Mouse (Mus musculus) kidney, adult 11 months (tissue): Measurements from ENCODE around the gene Nme7.
A peak's percentile ranks its signal among the peaks of the same experiment; 100 is the strongest.

Experiments used
- DNase-seq: peaks from one replicate; pipeline ENCODE4 v3.0.0; 2022

Gene Nme7

DNA sequence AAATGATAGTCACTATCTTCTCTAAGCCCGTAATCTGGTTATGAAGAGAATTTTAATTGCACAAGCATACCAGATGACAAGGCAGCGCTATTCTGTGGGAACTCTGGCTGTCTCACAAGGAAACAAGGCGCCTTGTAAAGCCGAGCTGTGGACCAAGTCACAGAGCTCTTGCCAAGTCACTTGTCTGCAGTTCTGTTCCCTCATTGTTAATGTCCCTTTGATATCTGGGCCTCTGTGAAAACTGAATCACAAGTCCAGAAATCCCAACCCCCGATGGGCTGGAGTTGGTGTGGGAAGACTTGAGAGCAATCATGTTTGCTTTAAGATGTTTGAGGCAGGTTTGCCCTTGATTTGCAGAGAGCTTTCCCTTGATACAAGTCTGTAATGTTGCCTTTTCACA lies 16.8 kb downstream of the Nme7 start:
- no peak for DNase-seq

DNA sequence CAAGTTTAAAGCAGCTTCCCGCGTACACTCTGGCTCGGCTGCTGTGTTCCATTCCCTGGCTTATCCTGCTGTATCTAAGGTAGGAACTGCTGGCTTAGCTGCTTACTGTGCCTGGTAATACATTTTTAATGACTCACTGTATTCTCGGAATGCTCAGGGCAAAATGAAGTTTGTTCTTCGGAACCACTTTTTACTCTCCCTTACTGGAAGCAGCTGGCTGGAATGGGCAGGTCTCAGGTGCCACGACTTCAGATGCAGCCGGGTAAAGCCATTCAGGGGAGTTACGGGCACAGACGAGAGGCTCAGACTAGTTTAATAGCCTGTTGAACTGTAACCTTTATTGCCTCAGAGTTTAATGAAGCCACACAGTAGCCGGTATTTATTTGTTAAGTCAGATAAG lies 17.5 kb downstream of the Nme7 start:
- peak; percentile 81 for DNase-seq

DNA sequence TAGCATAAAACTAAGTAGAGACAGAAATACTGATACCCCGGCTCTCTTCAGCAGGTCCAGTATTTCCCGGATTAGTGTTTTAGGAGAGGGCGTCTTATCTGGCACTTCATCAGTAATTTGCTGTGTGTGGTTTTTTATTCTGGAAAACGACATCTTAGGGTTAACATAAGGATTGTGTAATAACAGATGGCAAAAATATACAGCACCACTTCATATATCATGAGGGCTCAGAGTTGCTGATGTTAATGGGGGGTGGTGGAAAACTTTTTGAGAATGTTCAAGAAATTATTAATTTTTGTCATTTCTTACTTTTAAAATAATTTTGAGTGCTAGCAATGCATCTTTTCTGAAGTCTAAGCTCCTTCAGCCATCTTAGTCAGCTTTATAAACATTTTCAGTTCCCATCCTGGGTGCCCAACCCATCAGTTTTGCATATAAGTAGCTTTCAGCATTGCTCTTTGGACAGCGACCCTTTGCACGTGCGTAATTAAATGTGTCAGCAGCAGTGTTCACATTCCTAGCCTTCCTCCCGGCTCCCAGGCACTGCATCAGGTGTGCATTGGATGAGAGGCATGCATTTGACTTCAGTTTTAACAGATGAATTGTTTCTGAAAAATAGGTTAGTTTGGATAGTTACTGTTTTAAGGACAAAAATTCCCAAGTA lies 19.2 kb downstream of the Nme7 start:
- no peak for DNase-seq

DNA sequence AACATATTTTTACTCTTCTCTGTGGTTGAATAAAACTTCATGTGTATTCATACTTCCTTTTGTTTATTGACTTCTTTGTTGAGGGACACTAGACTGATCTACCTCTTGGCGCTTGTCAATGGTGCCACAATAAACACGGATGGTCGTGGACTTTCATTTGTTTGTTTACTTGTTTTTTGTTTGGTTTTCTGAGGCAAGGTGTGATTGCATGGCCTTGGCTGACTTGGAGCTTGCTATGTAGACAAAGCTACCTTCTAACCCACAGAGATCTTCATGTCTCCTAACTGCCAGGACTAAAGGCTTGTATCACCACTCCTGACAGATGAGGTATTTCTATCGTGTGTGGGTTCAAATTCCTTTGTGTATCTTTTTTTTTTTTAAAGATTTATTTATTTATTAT lies 20.3 kb downstream of the Nme7 start:
- DNase-seq: no peak

DNA sequence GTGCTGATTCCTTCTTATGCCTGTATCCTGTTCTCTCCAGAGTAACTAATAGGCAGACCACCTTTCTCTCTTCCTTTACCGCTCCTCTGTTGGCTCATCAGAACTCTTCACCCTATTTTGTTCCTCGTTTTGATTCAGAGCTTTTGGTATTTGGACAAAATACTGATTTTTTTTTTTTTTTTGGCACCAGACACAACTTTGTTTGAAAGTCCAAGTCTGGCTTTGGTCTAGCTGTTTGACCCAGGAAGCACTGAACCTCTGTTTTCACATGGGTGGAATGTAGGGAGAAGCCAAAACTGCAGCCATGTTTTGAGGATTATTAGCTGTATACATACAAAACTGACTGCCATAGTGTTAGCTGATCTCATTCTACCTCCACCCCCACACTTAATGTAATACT lies 21.0 kb downstream of the Nme7 start:
- DNase-seq: no peak

DNA sequence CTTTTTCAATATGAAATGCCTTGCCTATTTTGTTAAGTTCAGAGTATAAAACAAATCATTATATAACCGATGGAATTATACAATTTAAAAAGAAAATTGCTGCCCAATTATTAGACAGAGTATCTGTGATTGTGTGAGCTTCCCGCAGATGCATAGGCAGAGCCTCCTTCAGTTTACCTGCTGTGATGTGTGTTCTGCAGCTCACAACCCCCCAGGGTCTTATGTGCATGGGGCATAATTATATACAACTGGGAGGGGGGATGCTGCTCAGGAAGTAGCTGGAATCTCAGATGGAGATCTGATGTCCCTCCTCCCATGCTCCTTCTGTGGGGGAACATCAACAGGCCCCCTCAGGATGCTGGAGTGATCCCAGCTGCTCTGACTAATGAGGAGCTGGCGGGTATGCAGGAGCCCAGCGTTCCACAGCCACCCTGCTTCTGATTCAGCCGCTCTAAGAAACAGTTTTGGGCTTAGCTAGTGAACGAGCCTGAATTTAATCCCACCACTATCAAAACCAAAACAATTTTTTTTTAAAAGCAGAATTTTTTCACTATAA lies 22.8 kb downstream of the Nme7 start:
- DNase-seq: no peak

DNA sequence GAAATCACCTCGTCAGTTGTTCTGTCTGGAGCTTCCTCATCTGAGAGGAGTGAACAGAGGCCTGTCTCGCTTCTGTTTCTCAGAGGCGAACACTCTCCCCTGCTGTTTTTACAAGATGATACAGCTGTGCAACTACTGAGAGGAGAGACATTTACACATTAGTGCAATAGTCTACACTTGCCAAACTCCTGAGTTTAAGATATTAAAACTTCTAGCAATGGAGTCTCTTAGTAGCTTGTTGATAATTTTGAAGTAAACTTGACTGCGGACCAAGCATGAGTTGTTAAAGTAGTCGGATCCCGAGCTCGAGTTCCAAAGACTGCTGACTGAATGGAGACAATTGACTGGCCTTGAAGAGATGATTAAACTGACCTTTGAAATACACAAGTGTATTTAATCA lies 23.8 kb downstream of the Nme7 start:
- no peak for DNase-seq

DNA sequence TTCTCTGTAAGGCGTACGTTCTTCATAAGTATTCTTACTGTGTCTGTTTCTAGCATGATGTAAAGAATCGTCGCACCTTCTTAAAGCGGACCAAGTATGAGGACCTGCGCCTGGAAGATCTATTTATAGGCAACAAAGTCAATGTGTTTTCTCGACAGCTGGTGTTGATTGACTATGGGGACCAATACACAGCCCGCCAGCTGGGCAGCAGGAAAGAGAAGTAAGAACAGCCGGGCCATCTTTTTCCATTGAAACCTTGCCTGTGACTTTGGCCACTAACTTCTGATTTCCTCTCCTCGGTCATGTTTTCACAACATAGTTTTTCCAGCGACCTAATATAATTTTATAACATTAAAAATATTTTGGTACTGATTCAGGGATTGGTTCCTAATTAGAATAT lies 28.6 kb downstream of the Nme7 start:
- DNase-seq: no peak

DNA sequence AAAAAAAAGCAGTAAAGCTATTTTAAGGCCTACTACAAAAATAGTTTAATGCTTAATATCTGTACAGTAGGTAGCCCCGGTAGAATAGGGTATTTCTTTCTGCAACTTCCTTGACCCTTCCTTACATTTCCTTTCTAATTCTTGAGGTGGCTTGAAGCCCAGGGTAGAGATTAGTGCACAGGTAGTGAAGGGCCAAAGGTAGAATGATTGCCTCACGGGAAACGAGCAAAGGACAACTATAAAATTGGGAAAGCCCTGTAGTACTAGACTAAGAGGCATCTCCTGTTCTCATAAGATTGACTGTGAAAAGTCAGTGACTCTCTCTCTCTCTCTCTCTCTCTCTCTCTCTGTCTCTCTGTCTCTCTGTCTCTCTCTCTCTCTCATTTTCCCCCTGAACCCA lies 31.5 kb downstream of the Nme7 start:
- no peak for DNase-seq

DNA sequence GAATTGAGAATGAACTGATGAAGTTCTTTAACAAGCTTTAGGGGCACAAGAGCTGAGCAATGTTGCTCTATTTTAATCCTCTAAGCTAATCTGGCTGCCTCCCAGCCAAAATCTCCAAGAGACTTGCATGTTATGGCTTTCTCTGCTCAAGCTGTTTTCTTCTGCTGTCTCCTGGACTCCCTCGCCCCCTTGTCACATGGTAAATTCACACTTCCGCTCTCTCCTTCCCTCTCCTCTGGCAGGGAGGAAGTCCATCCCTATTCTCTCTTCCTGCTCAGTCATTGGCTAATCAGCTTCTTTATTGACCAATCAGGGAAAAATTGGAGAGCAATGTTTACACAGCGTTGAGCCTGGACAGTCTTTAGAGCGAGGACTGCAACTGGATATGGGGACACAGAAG lies 31.9 kb downstream of the Nme7 start:
- no peak for DNase-seq

DNA sequence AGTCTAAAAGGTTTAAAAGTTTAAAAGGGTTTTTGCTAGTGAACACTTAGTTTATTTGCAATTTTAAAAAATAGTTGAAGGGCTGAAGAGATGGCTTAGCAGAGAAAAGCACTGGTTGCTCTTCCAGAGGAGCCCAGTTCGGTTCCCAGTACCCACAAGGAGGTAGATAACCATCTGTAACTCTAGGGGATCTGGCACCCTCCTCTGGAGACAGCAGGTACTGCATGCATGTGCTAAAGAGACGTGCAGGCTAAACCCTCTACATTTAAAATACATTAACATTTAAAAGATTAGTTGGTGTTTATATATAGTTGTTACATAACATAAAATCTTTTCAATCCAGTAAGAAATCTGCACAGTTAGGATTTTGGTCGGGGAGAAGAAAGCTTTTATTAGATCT lies 38.2 kb downstream of the Nme7 start:
- no peak for DNase-seq

DNA sequence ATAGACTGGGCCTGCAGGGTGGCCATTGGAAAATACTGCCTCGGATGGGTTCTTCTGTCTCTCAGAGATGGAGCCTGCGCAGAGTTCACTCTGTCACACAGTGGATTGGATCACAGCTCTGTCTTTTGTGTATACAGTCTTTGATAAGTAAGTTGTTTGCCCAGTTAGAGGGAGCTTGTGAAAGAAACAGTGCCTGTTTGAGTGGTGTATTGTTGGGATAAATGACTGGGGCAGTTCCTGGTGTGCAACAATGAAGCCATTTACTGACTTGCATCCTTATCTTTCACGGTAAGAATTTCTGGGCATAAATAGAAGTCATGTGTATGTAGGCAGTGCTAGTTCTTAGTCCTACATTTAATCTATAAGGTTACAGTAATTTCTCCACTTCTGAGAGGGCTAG lies 49.5 kb downstream of the Nme7 start:
- DNase-seq: no peak

DNA sequence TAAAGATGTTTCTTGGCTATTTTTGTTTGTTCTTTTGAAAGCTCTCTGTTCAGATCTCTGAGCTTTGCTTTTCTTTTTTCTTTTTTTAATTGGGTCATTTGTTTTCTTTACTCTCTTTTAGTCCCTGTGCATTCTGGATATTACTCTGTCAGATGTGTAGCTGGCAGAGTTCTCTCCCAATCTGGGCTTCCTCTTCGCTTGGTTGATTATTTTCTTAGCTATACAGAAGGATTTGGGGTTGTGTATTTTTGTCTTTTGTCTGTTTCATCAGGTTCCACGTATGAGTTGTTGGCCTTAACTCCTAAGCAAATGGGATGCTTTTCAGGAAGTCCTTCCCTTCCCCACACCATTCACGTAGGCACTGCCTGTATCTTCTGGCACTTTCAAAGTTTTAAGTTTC lies 54.1 kb downstream of the Nme7 start:
- DNase-seq: no peak

DNA sequence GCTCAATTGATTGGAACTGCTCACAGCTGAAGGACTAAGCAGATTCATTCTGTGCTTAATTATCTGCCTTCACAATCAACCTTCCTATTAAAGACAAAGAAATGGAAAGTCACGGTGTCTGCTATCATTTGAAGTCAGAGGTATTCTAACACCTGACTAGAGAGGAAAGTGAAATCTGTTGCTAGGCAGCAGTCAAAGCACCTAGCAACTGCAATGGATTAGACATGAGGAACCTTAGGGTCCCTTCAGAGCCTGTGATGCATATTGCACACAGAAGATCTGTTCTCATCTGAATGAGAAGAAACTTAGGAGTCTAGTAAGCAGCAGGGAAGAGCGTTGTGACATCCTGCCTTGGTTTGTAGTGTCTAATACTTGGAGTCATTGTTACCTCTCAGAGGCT lies 58.1 kb downstream of the Nme7 start:
- no peak for DNase-seq

DNA sequence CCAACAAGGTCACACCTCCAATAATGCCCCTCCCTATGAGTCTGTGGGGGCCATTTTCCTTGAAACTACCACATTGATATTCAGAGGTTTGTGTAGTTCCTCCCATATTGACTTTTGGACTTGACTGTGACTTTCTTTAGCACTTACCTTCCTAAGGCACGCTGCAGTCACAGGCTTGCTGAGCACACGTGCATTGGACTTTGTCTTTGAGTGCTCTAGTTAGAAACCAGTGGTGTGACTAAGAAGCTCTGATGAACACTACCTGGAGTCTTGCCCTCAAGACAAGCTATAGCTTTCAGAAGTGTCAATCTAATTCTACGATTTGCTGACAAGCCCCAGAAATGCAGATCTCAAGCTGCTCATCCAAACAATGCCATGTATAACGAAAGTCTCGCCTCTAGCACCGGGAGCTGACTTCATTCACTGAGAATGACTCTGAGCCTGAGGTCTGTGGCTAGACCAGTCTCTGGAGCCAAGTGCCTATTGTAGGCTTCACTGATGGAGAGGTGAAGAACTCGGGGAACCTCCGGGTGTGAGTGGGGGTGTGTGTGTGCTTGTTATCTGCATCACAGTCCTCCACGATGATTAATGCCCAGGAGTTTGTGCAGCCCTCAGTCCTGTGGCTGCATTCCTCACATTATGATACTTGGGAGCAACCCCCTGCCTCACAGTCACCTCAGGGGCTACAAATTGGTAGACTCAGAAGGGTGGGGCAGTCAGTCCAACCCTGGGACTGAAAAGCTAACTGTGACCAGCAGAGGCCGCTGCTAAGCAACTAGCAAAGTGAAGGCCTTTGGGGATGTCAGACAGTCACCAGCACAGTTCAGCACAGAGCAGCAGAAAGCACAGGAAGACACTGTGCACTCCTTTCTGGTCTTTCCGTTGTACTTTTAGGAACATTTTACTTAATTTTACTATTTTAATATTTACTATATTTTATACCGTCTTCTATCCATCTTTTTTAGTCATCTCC lies 62.5 kb downstream of the Nme7 start:
- peak; percentile 83 for DNase-seq

DNA sequence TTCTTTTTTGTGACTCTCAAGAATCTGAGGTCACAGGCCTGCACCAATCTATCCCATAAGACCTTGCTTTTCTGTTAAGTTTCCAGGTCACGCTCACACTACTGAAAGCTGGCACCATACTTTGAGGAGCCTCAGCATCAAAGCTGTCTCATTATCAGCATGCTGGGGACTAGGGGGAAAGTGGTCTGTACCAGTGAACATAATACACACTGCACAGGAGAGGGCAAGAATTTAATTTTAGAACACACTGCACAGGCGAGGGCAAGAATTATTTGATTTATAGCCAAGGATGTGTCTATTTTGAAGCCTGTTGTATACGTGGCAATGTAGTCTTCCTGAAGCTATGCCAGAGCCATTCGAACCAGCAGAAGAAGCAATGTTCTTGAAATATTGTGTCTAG lies 64.2 kb downstream of the Nme7 start:
- no peak for DNase-seq

DNA sequence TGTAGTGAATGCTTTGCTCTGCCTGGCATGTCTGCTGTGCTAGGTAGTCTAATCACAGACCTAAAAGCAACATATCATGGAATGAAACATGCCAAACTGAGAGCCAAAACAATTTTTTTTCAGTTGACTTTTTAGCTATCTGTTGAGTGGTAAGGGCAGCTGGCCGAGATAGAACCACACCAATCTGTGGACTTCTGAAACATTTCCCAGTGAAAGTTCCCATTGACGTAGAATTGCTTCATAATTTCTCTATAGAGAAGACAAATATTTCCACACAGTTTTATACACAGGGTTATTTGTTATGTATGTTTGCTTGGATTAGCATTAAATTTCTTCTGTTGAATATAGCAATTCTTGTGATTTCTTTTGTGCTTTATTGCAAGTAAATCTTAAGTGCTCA lies 65.9 kb downstream of the Nme7 start:
- DNase-seq: no peak

DNA sequence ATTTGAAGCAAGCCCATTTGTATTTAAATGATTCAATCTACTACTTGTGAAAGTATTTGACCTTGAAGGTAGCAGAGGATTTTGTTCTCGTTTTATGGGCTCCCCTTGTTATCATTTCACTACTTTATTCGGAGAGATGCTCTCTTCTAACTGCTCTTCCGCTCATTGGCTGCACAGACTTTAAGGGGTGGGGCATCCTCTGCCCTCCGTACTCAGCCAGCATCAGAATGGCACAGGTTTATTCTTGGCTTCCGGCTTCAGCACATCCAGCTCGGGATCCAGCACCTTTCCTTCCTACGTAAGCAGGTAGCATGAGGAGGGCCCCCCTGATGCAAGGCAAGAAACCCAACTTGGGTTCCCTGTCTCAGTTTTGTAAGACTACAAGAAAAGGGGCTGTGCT lies 69.1 kb downstream of the Nme7 start:
- DNase-seq: peak; percentile 41

DNA sequence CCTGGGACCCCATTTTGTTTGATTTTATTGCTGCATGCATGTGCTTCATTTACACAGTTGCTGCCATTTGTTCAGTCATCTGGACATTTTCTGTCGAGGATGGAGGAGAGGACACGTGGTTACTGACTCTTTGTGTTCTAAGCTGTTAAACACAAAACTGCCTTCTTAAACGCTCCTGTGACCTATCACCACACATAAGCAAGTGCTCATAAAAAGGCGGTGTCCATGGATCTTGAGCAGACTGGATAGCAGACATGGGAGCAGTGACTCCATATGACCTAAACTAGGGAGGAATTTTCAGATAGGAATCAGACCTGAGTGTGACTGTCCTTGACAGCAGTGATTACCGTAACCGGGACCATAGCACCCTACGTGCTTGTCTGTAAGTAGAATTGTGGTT lies 70.1 kb downstream of the Nme7 start:
- no peak for DNase-seq

DNA sequence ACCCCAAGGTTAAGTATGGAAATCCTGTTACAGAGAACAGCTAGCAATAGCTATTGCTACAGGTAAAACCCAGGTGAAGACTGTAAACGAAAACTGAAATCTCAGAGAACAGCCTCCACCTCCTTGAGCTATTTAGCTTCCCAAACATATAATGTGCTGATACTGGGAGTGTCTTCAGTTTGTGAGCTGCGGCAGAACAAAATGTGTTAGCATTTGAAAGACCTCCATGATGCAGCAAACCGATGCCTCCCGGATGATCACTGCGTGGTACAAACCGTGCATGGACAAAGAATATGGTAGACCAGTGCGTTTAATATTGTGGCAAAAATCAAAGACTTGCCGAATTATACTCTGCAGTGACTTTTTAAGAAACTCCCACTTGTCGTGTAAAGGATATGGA lies 71.7 kb downstream of the Nme7 start:
- DNase-seq: no peak

DNA sequence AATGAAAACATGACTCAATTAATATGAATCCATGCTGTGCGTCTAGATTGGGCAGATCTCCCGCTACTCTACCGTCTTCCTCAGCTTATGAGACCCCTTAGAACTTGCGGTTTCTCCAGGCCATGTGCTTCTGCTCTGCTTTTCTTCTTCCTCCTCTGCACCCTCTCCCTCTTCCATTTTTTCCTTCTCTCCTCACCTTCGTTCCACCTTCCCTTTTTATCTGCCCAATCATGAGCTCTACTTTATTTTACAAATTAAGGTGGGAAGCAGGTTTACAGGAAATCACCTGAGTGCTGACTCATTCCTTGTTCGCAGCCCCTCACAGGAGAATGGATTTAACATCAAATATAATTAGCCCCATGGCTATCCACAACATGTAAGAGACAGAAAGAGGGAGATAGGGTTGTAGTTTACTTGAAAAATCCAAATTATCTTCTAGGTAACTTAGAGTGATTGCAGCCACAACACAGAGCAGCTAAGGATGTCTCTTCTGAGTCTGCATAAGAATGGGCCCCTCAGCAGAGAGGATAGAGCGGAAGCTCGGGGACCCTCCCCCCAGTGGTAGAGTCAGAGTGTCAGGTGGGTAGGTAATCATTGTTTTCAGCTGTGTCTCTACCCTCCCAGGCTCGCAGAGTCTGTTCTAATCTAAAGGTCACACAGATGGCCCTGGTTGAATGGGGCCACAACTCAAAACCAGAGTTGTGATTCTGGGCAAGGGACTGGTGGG lies 73.0 kb downstream of the Nme7 start:
- no peak for DNase-seq

DNA sequence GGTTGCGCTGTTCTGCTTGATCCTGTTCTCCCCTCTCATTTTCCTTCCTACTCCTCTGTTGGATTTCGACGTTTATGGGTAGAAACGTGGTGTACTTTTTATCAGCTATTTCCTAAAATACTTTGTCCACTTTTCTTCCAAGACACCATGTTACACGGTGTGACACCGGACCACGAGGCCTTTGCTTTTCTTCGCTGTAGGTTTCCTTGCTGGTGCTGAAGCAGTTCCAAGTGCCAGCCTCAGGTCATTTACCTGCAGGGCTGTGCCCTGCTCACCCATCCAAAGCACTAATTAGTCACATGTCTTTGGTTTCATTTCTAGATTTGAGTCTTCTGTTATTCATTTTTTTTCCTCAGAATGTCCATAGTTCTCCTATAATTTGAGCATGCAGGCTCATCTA lies 79.7 kb downstream of the Nme7 start:
- peak; percentile 62 for DNase-seq

DNA sequence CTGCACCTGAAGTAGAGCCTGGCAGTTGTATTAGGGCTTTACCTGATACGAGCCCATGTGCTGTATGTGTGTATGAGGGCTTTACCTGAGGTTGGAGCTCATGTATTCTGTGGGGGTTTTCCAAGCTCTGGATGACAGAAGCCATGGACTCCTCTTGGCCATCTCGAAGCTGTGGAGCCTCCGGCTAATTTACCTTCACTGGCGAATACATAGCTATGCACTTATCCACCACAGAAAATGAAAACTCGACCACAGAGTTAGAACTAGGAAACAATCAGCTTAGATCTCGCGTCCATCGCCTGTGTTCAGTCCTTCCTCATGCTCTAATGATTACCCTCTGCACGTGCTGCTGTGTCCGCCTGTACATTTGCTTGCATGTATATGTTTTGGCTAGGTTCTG lies 80.4 kb downstream of the Nme7 start:
- no peak for DNase-seq

DNA sequence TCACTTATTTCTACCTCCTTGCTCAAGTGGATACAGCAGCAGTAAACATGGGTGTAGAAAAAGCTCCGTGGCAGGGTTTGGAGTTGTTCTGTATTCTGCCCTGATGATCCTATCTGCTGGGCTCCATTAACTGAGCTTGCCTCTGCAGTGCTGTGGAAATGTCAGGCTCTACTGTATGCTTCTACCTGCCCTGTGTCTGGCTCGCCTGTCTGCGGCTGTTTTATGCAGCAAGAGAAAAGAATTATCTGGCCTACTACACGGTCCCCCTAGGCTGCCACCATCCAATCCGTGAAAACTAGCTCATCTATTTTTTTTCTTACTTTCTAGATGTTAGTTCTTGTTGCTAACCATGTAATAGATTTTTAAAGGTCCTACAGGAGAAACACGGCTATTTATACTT lies 81.1 kb downstream of the Nme7 start:
- DNase-seq: no peak
